Mouse (Mus musculus): ENCODE data around the gene Pdzd9. TPM values are rescaled to one million over a fixed set of nuclear protein-coding genes. Genes with fewer than 3 reads are reported as not detected.

Pdzd9 gene
- polyA plus RNA-seq, 1 experiment: 0.17 TPM

DNA sequence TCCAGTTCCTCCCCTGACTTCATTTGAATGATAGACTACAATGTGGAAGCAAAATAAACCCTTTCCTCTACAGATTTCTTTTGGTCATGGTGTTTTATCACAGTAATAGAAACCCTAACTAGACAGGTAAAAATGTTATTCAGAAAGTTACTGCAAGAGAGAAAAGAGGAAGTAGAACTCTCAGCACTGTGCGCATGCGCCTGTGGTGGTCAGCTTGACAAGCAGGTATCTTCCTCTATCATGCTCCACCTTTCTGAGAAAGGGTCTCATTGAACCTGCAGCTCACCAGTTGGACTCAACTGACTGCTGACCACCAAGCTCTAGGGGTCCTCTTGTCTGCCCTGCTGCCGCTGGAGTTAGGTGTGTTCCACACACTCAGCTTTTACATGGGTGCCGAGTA, 8.1 kb downstream of the Pdzd9 start:
- Histone ChIP-seq H3K4me3 (ENCODE audit: insufficient read depth, low read length) (no peak overlapping the region), H3K4me1 (ENCODE audit: control insufficient read depth, insufficient read depth, low read length) (no peaks in the 10 kb centered on the region), H3K27ac (ENCODE audit: insufficient read depth, low read length) (no peak overlapping the region)
- TF ChIP-seq CTCF (IDR thresholded peaks at IDR 0.05; ENCODE audit: extremely low read depth, insufficient read depth, low read length): no peak
- no peak for TF ChIP-seq POLR2A (IDR thresholded peaks at IDR 0.05; ENCODE audit: extremely low read depth, insufficient read depth, low read length)

DNA sequence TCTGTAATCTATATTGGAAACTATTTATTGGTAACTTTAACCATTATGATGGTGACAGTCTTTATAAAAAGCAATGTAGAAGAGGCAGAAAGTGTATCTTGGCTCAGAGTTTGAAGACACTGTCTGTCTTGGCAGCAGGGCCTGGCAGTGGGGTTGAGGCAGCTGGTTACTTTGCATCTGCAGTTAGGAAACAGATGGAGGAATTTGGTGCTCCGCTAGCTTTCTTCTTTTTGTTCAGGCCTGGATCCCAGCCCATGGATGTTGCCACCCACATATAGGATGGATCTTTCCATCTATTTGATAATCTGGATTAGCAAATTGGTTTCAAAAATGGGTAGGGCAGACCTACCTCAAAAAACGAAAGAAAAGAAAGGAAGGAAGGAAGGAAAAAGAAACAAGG, 22.3 kb downstream of the Pdzd9 start:
- TF ChIP-seq POLR2A (IDR thresholded peaks at IDR 0.05; ENCODE audit: extremely low read depth, insufficient read depth, low read length) (no peak), CTCF (IDR thresholded peaks at IDR 0.05; ENCODE audit: extremely low read depth, insufficient read depth, low read length) (no peak)

DNA sequence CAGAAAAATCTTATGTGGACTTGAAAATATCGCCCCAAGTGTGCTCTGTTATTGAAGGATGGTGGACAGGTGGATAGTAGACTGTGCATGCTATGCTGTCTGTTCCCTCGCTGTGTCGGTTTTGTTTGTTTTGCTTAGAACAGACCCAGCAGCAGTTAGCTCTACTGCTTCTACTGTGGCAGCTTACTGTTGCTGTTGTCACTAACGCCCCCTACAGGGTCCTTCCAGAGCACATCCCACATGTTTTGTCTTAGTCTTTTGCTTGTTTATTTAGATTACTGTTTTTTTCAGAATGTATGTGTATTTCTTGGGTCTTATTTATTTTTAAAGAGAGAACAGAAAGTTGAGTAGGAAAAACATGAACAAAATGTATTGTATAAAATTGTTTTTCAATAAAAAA, 26.9 kb downstream of the Pdzd9 start:
- Histone ChIP-seq H3K27ac (ENCODE audit: insufficient read depth, low read length) (no peak overlapping the region), H3K4me1 (ENCODE audit: control insufficient read depth, insufficient read depth, low read length) (no peaks in the 10 kb centered on the region; the same call in 1 of the 2 replicates), H3K4me3 (ENCODE audit: insufficient read depth, low read length) (no peak overlapping the region)
- TF ChIP-seq POLR2A (IDR thresholded peaks at IDR 0.05; ENCODE audit: extremely low read depth, insufficient read depth, low read length) (no peak), CTCF (IDR thresholded peaks at IDR 0.05; ENCODE audit: extremely low read depth, insufficient read depth, low read length) (no peak)

More for the DNA sequence above, 22.3 kb downstream of the Pdzd9 start:
- no peaks in the 10 kb centered on the region; the same call in 1 of the 2 replicates for H3K4me1 ChIP-seq (ENCODE audit: control insufficient read depth, insufficient read depth, low read length)
- no peak overlapping the region for H3K4me3 ChIP-seq (ENCODE audit: insufficient read depth, low read length)
- no peak overlapping the region for H3K27ac ChIP-seq (ENCODE audit: insufficient read depth, low read length)

DNA sequence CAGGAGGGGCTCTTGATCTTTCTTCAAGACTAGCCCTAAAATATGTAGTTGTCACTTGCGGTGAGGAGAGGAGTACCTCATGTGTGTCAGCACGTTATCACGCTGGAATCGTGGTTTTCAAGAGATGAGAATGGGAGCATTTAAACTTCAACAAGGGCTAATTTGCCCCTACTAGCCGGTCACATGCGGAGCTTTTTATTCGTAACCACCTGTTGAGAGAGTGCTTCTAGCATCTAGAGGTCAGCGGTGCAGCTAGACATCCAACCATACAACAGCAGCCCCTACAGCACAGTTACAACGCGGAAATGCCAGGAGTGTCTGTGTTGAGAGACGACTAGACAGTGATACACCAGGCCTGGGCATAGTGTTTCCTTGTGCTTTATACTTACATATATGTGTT, 34.3 kb downstream of the Pdzd9 start:
- TF ChIP-seq POLR2A (IDR thresholded peaks at IDR 0.05; ENCODE audit: extremely low read depth, insufficient read depth, low read length) (no peak), CTCF (IDR thresholded peaks at IDR 0.05; ENCODE audit: extremely low read depth, insufficient read depth, low read length) (no peak)
- Histone ChIP-seq H3K4me1 (ENCODE audit: control insufficient read depth, insufficient read depth, low read length) (0 out of 2 replicates have a peak, but pooled peaks cover 1% of the 10 kb centered on the region), H3K4me3 (ENCODE audit: insufficient read depth, low read length) (peak overlapping the region; percentile 85), H3K27ac (ENCODE audit: insufficient read depth, low read length) (peak overlapping the region; percentile 75; the same call in 1 of the 2 replicates)

DNA sequence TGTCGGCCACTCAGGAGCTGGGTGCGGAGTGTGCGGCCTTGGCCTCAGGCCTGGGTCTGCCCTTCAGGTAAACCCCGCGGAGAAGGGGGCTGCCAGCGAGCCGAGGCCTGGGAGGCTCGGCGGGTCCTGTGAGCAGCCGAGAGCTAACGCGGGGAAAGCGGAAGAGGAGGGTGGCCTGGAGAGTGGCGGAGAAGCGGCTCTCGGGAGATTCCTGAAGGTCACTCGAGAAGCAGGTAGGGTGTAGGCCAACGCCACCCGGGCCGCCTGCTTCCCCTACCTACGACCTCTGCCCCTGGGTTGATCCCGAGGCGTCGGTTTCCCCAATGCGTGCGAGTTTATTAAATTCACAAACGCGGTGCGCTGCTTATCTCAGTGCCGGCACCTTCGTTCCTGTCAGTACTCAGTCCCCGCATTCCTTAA, 34.8 kb downstream of the Pdzd9 start:
- peak overlapping the region; percentile 75 for H3K27ac ChIP-seq (ENCODE audit: insufficient read depth, low read length)
- H3K4me3 ChIP-seq (ENCODE audit: insufficient read depth, low read length): peak overlapping the region; percentile 85

DNA sequence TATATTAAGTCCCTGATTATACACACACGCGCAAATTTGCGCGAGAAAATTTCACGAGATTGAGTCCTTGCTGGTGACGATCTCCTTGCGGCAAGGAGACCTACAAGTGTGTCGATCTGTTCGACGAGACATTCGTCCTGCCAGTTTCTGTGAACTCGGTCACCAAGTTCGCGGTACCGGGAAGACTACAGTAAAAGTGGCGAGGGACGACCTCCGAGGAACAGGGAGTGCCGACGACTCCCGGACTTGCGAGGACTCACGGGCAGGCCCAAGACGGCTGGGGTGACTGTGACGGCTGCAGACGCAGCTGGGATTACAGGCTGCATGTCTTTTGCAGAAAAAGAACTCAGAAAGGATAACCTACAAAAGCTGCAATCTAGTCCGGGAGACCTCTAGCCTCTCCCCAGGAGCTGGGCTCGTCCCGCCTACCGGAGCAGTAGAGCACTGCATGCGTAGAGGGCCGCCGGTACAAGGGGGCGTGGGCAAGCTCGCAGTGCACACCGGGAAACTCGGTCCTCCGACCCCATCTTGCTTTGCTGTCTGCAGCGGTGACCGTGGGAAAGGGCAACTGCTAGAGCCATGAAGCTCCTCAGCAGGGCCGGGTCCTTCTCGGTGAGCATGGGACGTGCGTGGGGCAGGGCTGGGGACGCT, 35.3 kb downstream of the Pdzd9 start, which contains the start of gene Uqcrc2:
TSS of gene Uqcrc2 (plus strand) at position 466 of the 651 bp plus-strand sequence.
- Histone ChIP-seq H3K27ac (ENCODE audit: insufficient read depth, low read length) (peak within 1 kb of the TSS; percentile 75), H3K4me1 (ENCODE audit: control insufficient read depth, insufficient read depth, low read length) (0 out of 2 replicates have a peak, but pooled peaks cover 1% of the 10 kb centered on the region), H3K4me3 (ENCODE audit: insufficient read depth, low read length) (peak within 1 kb of the TSS; percentile 85)
- peak; percentile 84 for TF ChIP-seq POLR2A (IDR thresholded peaks at IDR 0.05; ENCODE audit: extremely low read depth, insufficient read depth, low read length)
- no peak for TF ChIP-seq CTCF (IDR thresholded peaks at IDR 0.05; ENCODE audit: extremely low read depth, insufficient read depth, low read length)

More for the DNA sequence above, 34.8 kb downstream of the Pdzd9 start:
- H3K4me1 ChIP-seq (ENCODE audit: control insufficient read depth, insufficient read depth, low read length): 0 out of 2 replicates have a peak, but pooled peaks cover 1% of the 10 kb centered on the region
- no peak for TF ChIP-seq CTCF (IDR thresholded peaks at IDR 0.05; ENCODE audit: extremely low read depth, insufficient read depth, low read length)
- no peak for TF ChIP-seq POLR2A (IDR thresholded peaks at IDR 0.05; ENCODE audit: extremely low read depth, insufficient read depth, low read length)

DNA sequence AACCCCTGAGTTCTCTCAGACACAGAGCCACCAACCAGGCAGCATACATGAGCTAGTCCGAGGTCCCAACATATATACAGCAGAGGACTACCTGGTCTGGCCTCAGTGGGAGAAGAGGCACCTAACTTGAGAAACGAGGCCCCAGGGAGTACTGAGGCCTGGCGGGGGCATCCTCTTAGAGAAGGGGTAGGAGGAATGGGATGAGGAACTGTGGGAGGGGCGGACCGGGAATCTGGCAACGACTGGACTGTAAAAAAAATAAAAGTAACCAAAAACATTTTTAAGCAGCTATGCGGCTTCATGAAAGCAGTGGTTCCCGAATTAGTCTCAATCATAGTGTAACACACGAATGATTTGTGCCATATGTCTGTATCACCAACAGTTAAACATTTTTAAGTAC, 35.8 kb downstream of the Pdzd9 start:
- no peak for TF ChIP-seq POLR2A (IDR thresholded peaks at IDR 0.05; ENCODE audit: extremely low read depth, insufficient read depth, low read length)
- TF ChIP-seq CTCF (IDR thresholded peaks at IDR 0.05; ENCODE audit: extremely low read depth, insufficient read depth, low read length): no peak

DNA sequence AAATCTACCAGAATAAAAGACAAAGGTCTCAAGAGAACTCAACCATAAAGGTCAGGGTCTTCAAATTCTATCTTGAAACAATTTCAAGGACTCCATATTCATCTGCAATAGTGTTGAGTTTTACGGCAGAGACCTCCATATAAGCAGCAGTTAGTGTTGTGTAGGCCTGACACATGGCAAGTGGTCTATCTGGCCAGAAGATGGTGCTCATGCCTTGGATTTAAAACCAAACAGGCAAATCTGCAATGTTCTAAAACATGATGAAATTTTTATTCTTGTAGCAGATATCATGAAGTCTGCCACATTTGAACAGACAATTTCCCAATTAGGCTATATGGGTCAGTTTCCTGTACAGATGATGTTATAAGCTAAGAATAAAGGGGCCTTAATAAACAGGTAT, 37.6 kb downstream of the Pdzd9 start:
- H3K4me3 ChIP-seq (ENCODE audit: insufficient read depth, low read length): no peak overlapping the region
- no peak for TF ChIP-seq POLR2A (IDR thresholded peaks at IDR 0.05; ENCODE audit: extremely low read depth, insufficient read depth, low read length)
- peak; percentile 70 for TF ChIP-seq CTCF (IDR thresholded peaks at IDR 0.05; ENCODE audit: extremely low read depth, insufficient read depth, low read length)
- no peak overlapping the region for H3K27ac ChIP-seq (ENCODE audit: insufficient read depth, low read length)
- H3K4me1 ChIP-seq (ENCODE audit: control insufficient read depth, insufficient read depth, low read length): 0 out of 2 replicates have a peak, but pooled peaks cover 1% of the 10 kb centered on the region

More for the DNA sequence above, 35.8 kb downstream of the Pdzd9 start:
- H3K4me3 ChIP-seq (ENCODE audit: insufficient read depth, low read length): peak overlapping the region; percentile 85
- no peak overlapping the region for H3K27ac ChIP-seq (ENCODE audit: insufficient read depth, low read length)
- 0 out of 2 replicates have a peak, but pooled peaks cover 1% of the 10 kb centered on the region for H3K4me1 ChIP-seq (ENCODE audit: control insufficient read depth, insufficient read depth, low read length)

DNA sequence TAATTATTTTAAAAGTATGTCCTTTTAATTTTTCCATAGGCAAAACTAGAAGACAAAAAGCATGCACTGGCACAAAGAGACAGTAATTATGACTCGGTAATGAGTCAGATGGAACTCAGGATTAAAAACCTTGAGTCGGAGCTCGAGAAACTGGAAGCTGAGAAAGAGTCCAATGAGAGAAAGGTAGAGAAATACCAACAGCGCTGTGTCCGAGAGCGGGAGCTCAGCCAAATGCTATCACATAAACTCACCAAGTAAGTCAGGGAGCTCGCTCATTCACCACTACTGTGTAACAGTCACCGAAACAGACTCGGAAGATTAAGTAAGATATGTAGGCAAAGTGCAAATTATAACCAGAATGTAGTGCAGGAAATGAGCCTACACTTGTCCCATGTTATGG, 49.3 kb downstream of the Pdzd9 start:
- H3K4me1 ChIP-seq (ENCODE audit: control insufficient read depth, insufficient read depth, low read length): no peaks in the 10 kb centered on the region
- H3K27ac ChIP-seq (ENCODE audit: insufficient read depth, low read length): no peak overlapping the region
- no peak overlapping the region for H3K4me3 ChIP-seq (ENCODE audit: insufficient read depth, low read length)
- no peak for TF ChIP-seq POLR2A (IDR thresholded peaks at IDR 0.05; ENCODE audit: extremely low read depth, insufficient read depth, low read length)

All from cortical plate, adult 2 months (tissue).